Mouse (Mus musculus) spleen, adult 2 months (tissue): ENCODE data around the gene Fosl1. TPM values are rescaled to one million over a fixed set of nuclear protein-coding genes. Genes with fewer than 3 reads are reported as not detected.

ENCODE experiments used
- DNase-seq, 2 experiments: peaks; one replicate each; pipeline versions ENCODE4 v3.0.0 to v3.0.0-alpha.2; 2012 to 2021; ENCODE audit warnings: low spot score in 2 of 2, low read depth in 1 of 2
- H3K27ac ChIP-seq: fragments of 200-500 bp; 2 replicates; pipeline ENCODE4 v1.5.1; 2012; ENCODE audit warnings: low read length, inconsistent platforms; ENCODE audit not compliant: insufficient read depth
- H3K27me3 ChIP-seq: fragments of 200-500 bp; 2 replicates; pipeline ENCODE4 v1.6.1; 2012; ENCODE audit warnings: mild to moderate bottlenecking, moderate library complexity, low read length, inconsistent platforms; ENCODE audit not compliant: control insufficient read depth, insufficient read depth
- H3K36me3 ChIP-seq: fragments of 200-500 bp; 2 replicates; pipeline ENCODE4 v1.6.1; 2012; ENCODE audit warnings: mild to moderate bottlenecking, low read length, inconsistent platforms; ENCODE audit not compliant: control insufficient read depth, insufficient read depth
- H3K4me1 ChIP-seq: fragments of 200-500 bp; 2 replicates; pipeline ENCODE4 v1.6.1; 2011; ENCODE audit warnings: inconsistent platforms; ENCODE audit not compliant: control insufficient read depth, insufficient read depth, insufficient read length
- H3K4me3 ChIP-seq: fragments of 200-500 bp; 2 replicates; pipeline ENCODE4 v1.5.1; 2011; ENCODE audit warnings: mild to moderate bottlenecking, inconsistent platforms; ENCODE audit not compliant: insufficient read depth, insufficient read length; ENCODE audit errors: extremely low read depth
- CTCF ChIP-seq: fragments of 200-500 bp; IDR thresholded peaks from 2 replicates; pipeline ENCODE4 v1.5.1; 2011; ENCODE audit warnings: mild to moderate bottlenecking, inconsistent platforms; ENCODE audit not compliant: insufficient read depth, insufficient read length, insufficient replicate concordance; ENCODE audit errors: extremely low read depth
- POLR2A ChIP-seq: fragments of 200-500 bp; IDR thresholded peaks from 2 replicates; pipeline ENCODE4 v1.6.1; 2011; ENCODE audit warnings: low read depth, low read length, inconsistent platforms
- WGBS: fragments of 180-500 bp; shearing (Covaris S2); methylation state at CpG from one replicate; pipeline ENCODE4 v1.1.7; 2018; 5-methylcytosine and 5-hydroxymethylcytosine counted together
- polyA plus RNA-seq: library from polyadenylated mRNA; depleted of rRNA; stranded (reverse); fragments of >200 nt; gene quantifications from 2 replicates; pipeline ENCODE4 v1.2.3, GENCODE M21; 2012

The Fosl1 gene
- polyA plus RNA-seq, 1 experiment, result 0.04 TPM

DNA sequence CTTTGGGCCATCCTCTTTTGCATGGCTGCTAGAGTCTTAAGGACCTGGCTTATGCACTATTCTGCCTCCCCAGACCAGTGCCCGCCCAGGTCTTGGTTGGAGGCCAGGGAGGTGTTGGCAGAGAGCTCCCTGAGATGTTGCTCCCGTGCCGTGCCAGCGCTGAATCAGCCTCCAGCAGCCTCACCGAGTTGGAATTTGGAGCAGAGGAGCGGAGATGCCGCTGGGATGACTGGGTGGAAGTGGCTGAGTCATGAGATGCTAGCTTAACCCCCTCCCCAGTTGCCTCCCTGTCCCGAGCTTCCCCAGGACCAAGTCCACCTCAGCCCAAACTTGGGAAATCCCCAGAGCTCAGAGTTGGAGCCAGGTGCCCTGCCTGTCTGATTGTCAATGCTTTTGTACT is 17.5 kb upstream of the Fosl1 start:
- Histone ChIP-seq H3K36me3 (peaks cover 14% of the 10 kb centered on the region), H3K4me3 (no peak overlapping the region), H3K27me3 (no peaks in the 10 kb centered on the region), H3K4me1 (peaks cover 20% of the 10 kb centered on the region), H3K27ac (no peak overlapping the region)
- WGBS, result 81% methylated on average over 8 of the region's 8 CpGs
- no peak for DNase-seq
- TF ChIP-seq POLR2A (no peak), CTCF (no peak)

GRCm38 (mm10) chr19:5430408-5430807 is 16.9 kb upstream of the Fosl1 start:
- 50% methylated on average over 1 of the region's 1 CpGs for WGBS
- Histone ChIP-seq H3K4me3 (no peak overlapping the region), H3K36me3 (peaks cover 14% of the 10 kb centered on the region), H3K27ac (no peak overlapping the region), H3K4me1 (peaks cover 20% of the 10 kb centered on the region), H3K27me3 (no peaks in the 10 kb centered on the region)
- TF ChIP-seq POLR2A, result no peak
- TF ChIP-seq CTCF, result no peak
- DNase-seq, result no peak

DNA sequence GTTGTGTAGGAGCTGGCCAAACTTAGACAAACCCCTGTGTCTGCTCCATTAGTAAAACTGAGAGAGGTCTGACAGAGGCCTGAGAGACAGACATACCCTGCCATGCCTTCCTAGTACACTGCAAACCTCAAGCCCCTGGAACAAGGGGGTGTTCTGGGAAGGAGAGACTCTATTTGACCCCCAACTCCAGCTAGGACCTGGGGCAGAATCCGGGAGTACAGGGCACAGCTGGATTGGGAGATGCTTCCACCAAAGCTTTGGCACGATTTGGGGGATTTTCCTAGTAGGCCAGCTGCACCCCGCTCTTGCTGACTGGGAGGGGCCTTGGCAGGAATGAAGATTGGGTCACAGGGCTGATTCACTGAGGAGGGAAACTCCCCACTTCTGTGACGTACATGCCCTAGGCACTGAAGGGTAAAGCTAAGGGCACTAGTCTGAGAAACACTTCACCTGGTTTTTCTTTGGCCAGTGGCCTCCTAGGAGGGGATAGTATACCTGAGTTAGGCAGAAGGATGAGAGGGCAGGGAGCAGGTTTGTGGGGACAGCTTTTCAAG is 15.4 kb upstream of the Fosl1 start:
- Histone ChIP-seq H3K4me3 (no peak overlapping the region), H3K27ac (no peak overlapping the region), H3K36me3 (peaks cover 3% of the 10 kb centered on the region), H3K4me1 (peaks cover 9% of the 10 kb centered on the region; the same call in 1 of the 2 replicates), H3K27me3 (no peaks in the 10 kb centered on the region)
- DNase-seq, result no peak
- TF ChIP-seq CTCF (no peak), POLR2A (no peak)
- WGBS, result 67% methylated on average over 4 of the region's 4 CpGs

GRCm38 (mm10) chr19:5432992-5433852 is 14.1 kb upstream of the Fosl1 start:
- TF ChIP-seq POLR2A (no peak), CTCF (peak; percentile 39; the same call in 1 of the 2 replicates)
- Histone ChIP-seq H3K27ac (peak overlapping the region; percentile 83), H3K4me1 (peaks cover 9% of the 10 kb centered on the region; the same call in 1 of the 2 replicates), H3K36me3 (no peaks in the 10 kb centered on the region), H3K4me3 (peak overlapping the region; percentile 62), H3K27me3 (no peaks in the 10 kb centered on the region)
- WGBS, result 1% methylated on average over 16 of the region's 16 CpGs
- DNase-seq, result peak; percentile 35 to 54

DNA sequence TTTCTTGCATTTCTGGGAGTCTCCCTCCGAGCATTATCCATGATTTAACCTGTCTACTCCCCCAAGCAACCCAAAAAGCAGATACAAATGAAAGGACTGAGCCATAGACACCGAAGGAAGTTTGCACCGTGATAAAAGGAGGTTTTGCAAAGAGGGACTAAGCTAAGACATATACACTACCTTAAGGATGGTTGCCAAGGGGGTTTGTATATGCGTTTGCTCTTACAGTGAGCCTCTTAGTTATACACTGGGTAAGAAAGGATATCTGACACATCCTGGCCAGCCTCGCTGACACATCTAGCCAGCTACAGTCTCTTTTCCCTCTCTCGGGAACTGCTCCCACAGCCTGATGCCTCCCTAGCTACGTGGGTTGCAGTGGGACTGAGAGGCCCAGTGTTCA is 13.4 kb upstream of the Fosl1 start:
- peaks cover 9% of the 10 kb centered on the region; the same call in 1 of the 2 replicates for H3K4me1 ChIP-seq

DNA sequence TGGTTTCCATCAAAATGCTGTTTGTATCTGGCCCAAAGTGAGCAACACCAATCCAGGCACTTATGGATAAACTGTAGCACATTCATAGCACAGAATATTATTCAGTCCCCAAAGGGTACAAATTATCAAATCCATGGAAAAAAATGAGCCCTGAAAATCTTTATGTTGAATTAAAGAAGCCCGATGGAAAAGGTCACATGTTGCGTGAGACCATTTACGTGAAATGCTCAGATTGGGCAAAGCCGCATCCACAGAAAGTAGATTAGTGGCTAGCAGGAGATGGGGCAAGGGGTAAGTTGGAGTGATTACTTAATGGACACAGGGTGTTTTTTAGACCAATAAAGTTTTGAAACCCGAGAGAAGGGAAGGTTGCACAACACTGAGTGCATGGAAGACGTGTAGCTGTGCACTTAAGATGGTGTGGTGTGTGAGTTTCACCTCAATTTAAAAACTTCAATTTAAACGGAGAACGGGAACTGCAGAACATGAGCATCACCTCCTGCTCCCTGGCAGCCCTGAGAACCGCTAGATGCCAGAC is 2.9 kb upstream of the Fosl1 start:
- Histone ChIP-seq H3K4me1 (peaks cover 17% of the 10 kb centered on the region), H3K4me3 (no peak overlapping the region), H3K27ac (no peak overlapping the region), H3K27me3 (peaks cover 8% of the 10 kb centered on the region), H3K36me3 (no peaks in the 10 kb centered on the region)
- no peak for DNase-seq
- TF ChIP-seq CTCF (no peak), POLR2A (no peak)
- 73% methylated on average over 9 of the region's 9 CpGs for WGBS

More for the DNA sequence above, 13.4 kb upstream of the Fosl1 start:
- WGBS, result 59% methylated on average over 7 of the region's 7 CpGs
- Histone ChIP-seq H3K27me3 (no peaks in the 10 kb centered on the region), H3K36me3 (no peaks in the 10 kb centered on the region), H3K27ac (peak overlapping the region; percentile 83; the same call in 1 of the 2 replicates), H3K4me3 (0 out of 2 replicates have a peak overlapping the region, but pooled peaks have one; percentile 62)
- no peak for DNase-seq
- TF ChIP-seq CTCF (no peak), POLR2A (no peak)

DNA sequence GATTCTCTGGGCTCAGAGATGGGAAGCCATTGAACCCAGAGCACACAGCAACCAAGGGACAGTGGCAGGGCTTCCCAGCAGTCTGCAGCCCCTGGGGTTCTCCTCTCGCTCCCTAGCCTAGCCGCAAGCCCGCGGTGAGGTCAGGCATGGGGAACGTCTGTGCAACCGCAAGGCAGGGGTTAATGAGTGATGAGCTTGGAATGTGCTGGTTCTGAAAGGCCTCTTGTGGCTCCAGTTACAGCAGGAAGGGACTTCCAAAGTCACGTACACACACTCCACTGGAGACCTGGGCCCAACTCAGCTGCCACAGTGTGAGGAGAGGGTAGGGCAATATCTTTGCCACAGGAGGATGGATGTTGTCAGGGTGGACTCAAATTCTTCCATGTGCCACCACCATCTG is 2.4 kb upstream of the Fosl1 start:
- WGBS, result 59% methylated on average over 7 of the region's 7 CpGs

More for the DNA sequence above, 2.4 kb upstream of the Fosl1 start:
- DNase-seq, result no peak
- Histone ChIP-seq H3K27ac (no peak overlapping the region), H3K27me3 (peaks cover 8% of the 10 kb centered on the region), H3K4me1 (peaks cover 17% of the 10 kb centered on the region), H3K4me3 (no peak overlapping the region), H3K36me3 (no peaks in the 10 kb centered on the region)
- TF ChIP-seq CTCF (no peak), POLR2A (no peak)
